Mouse (Mus musculus) liver, adult (tissue): ENCODE measurements around the gene Trpv2.

ENCODE experiments used
- GATA4 ChIP-seq: IDR thresholded peaks from 2 replicates; pipeline ENCODE4 v1.6.1; 2014; ENCODE audit warnings: mild to moderate bottlenecking, low read length; ENCODE audit not compliant: insufficient replicate concordance

Gene Trpv2

GRCm38 (mm10) chr11:62606299-62607169, 32.2 kb downstream of the Trpv2 start:
- TF ChIP-seq GATA4 = no peak

GRCm38 (mm10) chr11:62607170-62607951, 33.1 kb downstream of the Trpv2 start:
- no peak for TF ChIP-seq GATA4

GRCm38 (mm10) chr11:62607952-62608201, 33.6 kb downstream of the Trpv2 start:
- no peak for TF ChIP-seq GATA4

GRCm38 (mm10) chr11:62608826-62609675, 34.8 kb downstream of the Trpv2 start:
- TF ChIP-seq GATA4 = no peak

GRCm38 (mm10) chr11:62610304-62610703, 36.0 kb downstream of the Trpv2 start:
- no peak for TF ChIP-seq GATA4

- no peak for TF ChIP-seq GATA4
Measured at GRCm38 (mm10) chr11:62612604-62613003, 38.3 kb downstream of the Trpv2 start.

GRCm38 (mm10) chr11:62613657-62614365, 39.5 kb downstream of the Trpv2 start:
- no peak for TF ChIP-seq GATA4

- TF ChIP-seq GATA4 = no peak
Measured at GRCm38 (mm10) chr11:62614876-62615410, 40.7 kb downstream of the Trpv2 start.

GRCm38 (mm10) chr11:62615456-62615855, 41.2 kb downstream of the Trpv2 start:
- no peak for TF ChIP-seq GATA4

- TF ChIP-seq GATA4 = no peak
Measured at GRCm38 (mm10) chr11:62621079-62621478, 46.8 kb downstream of the Trpv2 start.

GRCm38 (mm10) chr11:62621586-62622283, 47.4 kb downstream of the Trpv2 start:
- no peak for TF ChIP-seq GATA4

GRCm38 (mm10) chr11:62622850-62623249, 48.6 kb downstream of the Trpv2 start:
- TF ChIP-seq GATA4 = no peak

- TF ChIP-seq GATA4 = no peak
Measured at GRCm38 (mm10) chr11:62624341-62625291, 50.3 kb downstream of the Trpv2 start.
